ENCODE assay signal across 8 mouse cellular contexts in genomic region chr17:67584937-67585579, GRCm38 (mm10). TPM values are rescaled to one million over a fixed set of nuclear protein-coding genes. Genes with fewer than 3 reads are reported as not detected.
A peak's percentile ranks its signal among the peaks of the same experiment; 100 is the strongest.
DNase-seq lines count a peak whose midpoint lies in the region; ATAC-seq and TF ChIP-seq lines count a peak whose summit lies in the region.

No protein-coding gene starts in this region.

- H3K4me3 ChIP-seq in thymus, adult 2 months (ENCODE audit: control insufficient read depth, insufficient read depth, low read length), result no peak overlapping the region
- H3K4me3 ChIP-seq in embryonic facial prominence, embryonic 15.5 days (replicated peaks), result no peak overlapping the region
- H3K4me3 ChIP-seq in heart, embryonic 12.5 days, result no peak overlapping the region
- no peak overlapping the region for H3K4me3 ChIP-seq in kidney, embryonic 16.5 days (ENCODE audit: low read length)
- H3K4me3 ChIP-seq in limb, embryonic 13.5 days, result no peak overlapping the region

- H3K4me1 ChIP-seq in thymus, adult 2 months (replicated peaks; ENCODE audit: control insufficient read depth, insufficient read depth, low read length), result no peaks in the 10 kb centered on the region
- no peaks in the 10 kb centered on the region for H3K4me1 ChIP-seq in embryonic facial prominence, embryonic 15.5 days
- H3K4me1 ChIP-seq in heart, embryonic 12.5 days (replicated peaks), result no peaks in the 10 kb centered on the region
- peaks cover 6% of the 10 kb centered on the region for H3K4me1 ChIP-seq in kidney, embryonic 16.5 days (ENCODE audit: insufficient read depth, low read length)
- no peaks in the 10 kb centered on the region for H3K4me1 ChIP-seq in limb, embryonic 13.5 days

- peak; percentile 42 for DNase-seq in thymus, adult 2 months
- DNase-seq in thymus, adult 18-20 months, result no peak
- peak; percentile 78 for DNase-seq in neural tube, embryonic 10.5 days (ENCODE audit: extremely low spot score, low spot score)
- DNase-seq in testis, postnatal 10 days (ENCODE audit: low spot score), result peak; percentile 92

- no peak for TF ChIP-seq CTCF in thymus, adult 2 months (IDR thresholded peaks at IDR 0.05; ENCODE audit: borderline replicate concordance, control insufficient read depth, extremely low read depth, insufficient read depth, low read length, poor library complexity)

- peak; percentile 47; the same call in 1 of the 2 replicates for ATAC-seq in embryonic facial prominence, embryonic 15.5 days (ENCODE audit: insufficient number of reproducible peaks, low FRiP score, low TSS enrichment, low read depth)
- ATAC-seq in heart, embryonic 12.5 days (ENCODE audit: insufficient number of reproducible peaks, low FRiP score), result peak; percentile 77; the same call in 1 of the 2 replicates
- ATAC-seq in kidney, embryonic 16.5 days (ENCODE audit: low FRiP score, low TSS enrichment), result peak; percentile 82
- peak; percentile 79 for ATAC-seq in limb, embryonic 13.5 days (ENCODE audit: low FRiP score, low read depth)

- H3K4me2 ChIP-seq in embryonic facial prominence, embryonic 15.5 days (replicated peaks), result no peak overlapping the region
- H3K4me2 ChIP-seq in heart, embryonic 12.5 days, result no peak overlapping the region
- H3K4me2 ChIP-seq in kidney, embryonic 16.5 days (replicated peaks; ENCODE audit: low read depth, low read length), result no peak overlapping the region
- no peak overlapping the region for H3K4me2 ChIP-seq in limb, embryonic 13.5 days (replicated peaks)

- no peak overlapping the region for H3K27ac ChIP-seq in thymus, adult 2 months (ENCODE audit: control insufficient read depth, insufficient read depth, low read length)
- H3K27ac ChIP-seq in embryonic facial prominence, embryonic 15.5 days (replicated peaks), result no peak overlapping the region
- H3K27ac ChIP-seq in heart, embryonic 12.5 days (ENCODE audit: poor library complexity, severe bottlenecking), result no peak overlapping the region
- H3K27ac ChIP-seq in kidney, embryonic 16.5 days (ENCODE audit: low read length), result no peak overlapping the region
- no peak overlapping the region for H3K27ac ChIP-seq in limb, embryonic 13.5 days

- WGBS in thymus, adult 2 months, result 20% methylated on average over 6 of the region's 6 CpGs
- 17% methylated on average over 6 of the region's 6 CpGs for WGBS in embryonic facial prominence, embryonic 15.5 days
- WGBS in heart, embryonic 12.5 days, result 24% methylated on average over 6 of the region's 6 CpGs
- WGBS in kidney, embryonic 16.5 days, result 13% methylated on average over 6 of the region's 6 CpGs
- 16% methylated on average over 6 of the region's 6 CpGs for WGBS in limb, embryonic 13.5 days

- no peaks in the 10 kb centered on the region for H3K9me3 ChIP-seq in embryonic facial prominence, embryonic 15.5 days (replicated peaks)
- H3K9me3 ChIP-seq in heart, embryonic 12.5 days (replicated peaks), result no peaks in the 10 kb centered on the region
- H3K9me3 ChIP-seq in kidney, embryonic 16.5 days (ENCODE audit: low read length), result no peaks in the 10 kb centered on the region
- no peaks in the 10 kb centered on the region for H3K9me3 ChIP-seq in limb, embryonic 13.5 days

- H3K27me3 ChIP-seq in thymus, adult 2 months (ENCODE audit: control insufficient read depth, insufficient read depth, low read length), result no peaks in the 10 kb centered on the region
- no peaks in the 10 kb centered on the region for H3K27me3 ChIP-seq in embryonic facial prominence, embryonic 15.5 days
- H3K27me3 ChIP-seq in heart, embryonic 12.5 days (replicated peaks), result no peaks in the 10 kb centered on the region
- no peaks in the 10 kb centered on the region for H3K27me3 ChIP-seq in kidney, embryonic 16.5 days (ENCODE audit: insufficient read depth, low read length)
- 0 out of 2 replicates have a peak, but pooled peaks cover 6% of the 10 kb centered on the region for H3K27me3 ChIP-seq in limb, embryonic 13.5 days

- no peaks in the 10 kb centered on the region for H3K36me3 ChIP-seq in thymus, adult 2 months (ENCODE audit: control insufficient read depth, insufficient read depth, low read length)
- H3K36me3 ChIP-seq in embryonic facial prominence, embryonic 15.5 days, result no peaks in the 10 kb centered on the region
- no peaks in the 10 kb centered on the region for H3K36me3 ChIP-seq in heart, embryonic 12.5 days
- H3K36me3 ChIP-seq in kidney, embryonic 16.5 days (ENCODE audit: insufficient read depth, low read length), result no peaks in the 10 kb centered on the region
- no peaks in the 10 kb centered on the region for H3K36me3 ChIP-seq in limb, embryonic 13.5 days

- TF ChIP-seq POLR2A in thymus, adult 2 months (IDR thresholded peaks at IDR 0.05; ENCODE audit: control insufficient read depth, extremely low read depth, insufficient read depth, low read length, poor library complexity), result no peak

- H3K9ac ChIP-seq in embryonic facial prominence, embryonic 15.5 days, result no peak overlapping the region
- H3K9ac ChIP-seq in heart, embryonic 12.5 days, result no peak overlapping the region
- no peak overlapping the region for H3K9ac ChIP-seq in kidney, embryonic 16.5 days (replicated peaks; ENCODE audit: low read length)
- no peak overlapping the region for H3K9ac ChIP-seq in limb, embryonic 13.5 days

RNA-seq across cellular contexts. Expression of gene Lrrc30, which starts 47.5 kb away (rescaled TPM):
- not detected in 2 replicates for polyA plus RNA-seq in thymus, adult 2 months (2012; rRNA removed)
- 0.24 and 1.0 TPM in 2 replicates for polyA plus RNA-seq in embryonic facial prominence, embryonic 15.5 days (2015; fragmentation: Nextera tagmentation; extraction: Ambion mirVana)
- 0.13 TPM in 1 of 2 replicates, not detected in the other for polyA plus RNA-seq in heart, embryonic 12.5 days (2016; fragmentation: Nextera tagmentation; extraction: Ambion mirVana)
- not detected in 2 replicates for polyA plus RNA-seq in kidney, embryonic 16.5 days (2015; fragmentation: Nextera tagmentation; extraction: Ambion mirVana)
- polyA plus RNA-seq in limb, embryonic 13.5 days (2015; fragmentation: Nextera tagmentation; extraction: Ambion mirVana), result 0.29 and 0.32 TPM in 2 replicates

Comparison
In these comparisons a context has a peak if more than half of its experiments do, and no peak if none do; other contexts are left out.
1. DNase-seq: peak in thymus, adult 2 months (single experiment), neural tube, embryonic 10.5 days (single experiment) and testis, postnatal 10 days (single experiment); none in thymus, adult 18-20 months (0 of 2).
2. Peak in every context shown above with its lines, with median percentiles within 50 percentile points of each other: ATAC-seq.